Mouse (Mus musculus) mature B cell (primary cell): ENCODE results near the gene Lgi1.

ENCODE experiments used
- in situ Hi-C: fragments of 300-500 bp; cut with MboI; formaldehyde crosslinking; loops from 2 replicates; pipeline ENCODE4 v1.14.3; 2019

The Lgi1 gene

DNA sequence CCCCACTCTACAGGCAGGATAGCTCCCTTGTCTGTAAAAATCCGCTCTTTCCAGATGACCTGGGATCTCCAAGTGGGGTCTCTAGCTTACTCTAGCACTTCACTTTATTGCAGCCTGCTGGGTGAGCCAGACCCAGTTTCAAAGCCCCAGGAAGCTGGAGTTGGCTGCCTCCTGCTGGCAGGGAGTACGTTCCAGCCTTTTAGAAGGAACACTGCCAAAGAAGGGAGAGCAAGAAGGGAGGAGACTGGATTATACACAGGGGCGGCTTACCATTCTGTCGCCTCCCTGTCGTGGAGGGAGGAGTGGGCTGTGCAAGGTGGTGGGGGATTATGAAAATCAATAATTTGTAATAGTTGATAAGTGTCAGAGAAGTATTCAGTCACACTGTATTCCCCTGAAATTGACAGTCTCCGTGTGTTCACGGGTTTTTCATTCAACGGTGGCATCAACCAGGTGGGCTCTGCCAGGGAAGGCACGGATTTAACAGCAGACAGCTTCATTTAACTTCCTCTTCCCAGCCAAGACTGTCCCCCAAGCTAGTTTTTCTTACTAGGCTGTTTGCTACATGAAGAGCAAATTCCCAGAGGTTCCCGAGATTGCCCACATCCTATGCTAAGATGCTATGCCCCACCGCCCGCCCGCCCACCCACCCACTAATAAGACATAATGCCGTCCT lies 369 bp upstream of the Lgi1 start:
- in situ Hi-C loops = no loop called here

DNA sequence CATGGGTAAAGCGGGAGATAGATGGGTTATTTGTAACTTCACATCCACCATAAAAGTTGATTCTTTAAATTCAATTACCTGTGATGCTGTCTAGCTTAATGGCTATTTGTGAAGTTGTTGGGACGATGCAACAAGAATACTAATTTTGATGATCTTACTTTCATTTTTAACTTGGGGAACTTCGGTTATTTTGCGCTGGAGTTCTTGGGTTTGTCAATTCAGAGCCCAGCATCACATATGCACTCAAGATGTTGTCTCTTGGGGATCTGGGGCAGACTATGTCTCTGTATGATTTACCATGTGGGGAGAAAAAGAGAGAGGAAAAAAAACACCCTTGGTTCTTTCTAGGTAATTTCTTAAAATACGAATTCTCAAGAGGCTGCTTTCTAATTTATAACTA lies 1.4 kb downstream of the Lgi1 start:
- in situ Hi-C loops = no loop called here

DNA sequence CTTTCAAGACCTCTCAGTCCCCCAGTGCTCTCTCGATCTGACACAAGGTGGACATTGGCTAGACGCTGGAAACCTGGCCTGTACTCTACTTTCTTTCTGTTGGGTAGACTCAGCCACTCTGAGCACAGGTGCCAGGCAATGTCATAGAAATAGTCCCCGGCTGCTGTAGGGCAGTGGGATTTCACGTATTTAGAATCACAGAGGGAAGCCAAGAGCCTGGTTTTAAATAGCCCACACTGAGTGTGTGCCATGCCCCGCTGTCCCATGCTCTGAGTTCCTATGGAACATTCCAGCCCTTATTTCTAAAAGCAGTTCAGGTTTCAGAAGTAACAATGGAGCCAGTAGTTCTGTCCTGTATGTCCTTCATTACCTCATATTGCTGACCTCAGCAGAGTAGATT lies 3.1 kb downstream of the Lgi1 start:
- in situ Hi-C loops = no loop called here

DNA sequence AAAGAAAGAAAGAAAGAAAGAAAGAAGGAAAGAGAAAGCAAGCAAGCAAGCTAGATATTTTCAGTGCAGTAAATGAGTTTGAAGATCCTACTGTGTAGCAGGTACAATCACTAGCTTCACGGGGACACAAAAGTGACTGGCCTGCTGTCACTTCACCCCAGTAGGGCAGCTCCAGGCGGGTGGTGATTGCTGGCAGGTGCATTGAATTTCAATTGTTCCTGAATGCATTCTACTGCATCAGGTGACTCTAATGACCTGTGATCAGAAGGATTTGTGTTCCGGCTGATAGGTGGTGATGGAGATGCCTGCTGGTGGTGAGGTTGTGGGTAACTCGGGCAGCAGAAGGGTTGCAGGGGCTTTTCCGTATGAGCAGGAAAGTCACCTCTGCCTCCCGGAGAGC lies 6.7 kb downstream of the Lgi1 start:
- in situ Hi-C loops = no loop called here

DNA sequence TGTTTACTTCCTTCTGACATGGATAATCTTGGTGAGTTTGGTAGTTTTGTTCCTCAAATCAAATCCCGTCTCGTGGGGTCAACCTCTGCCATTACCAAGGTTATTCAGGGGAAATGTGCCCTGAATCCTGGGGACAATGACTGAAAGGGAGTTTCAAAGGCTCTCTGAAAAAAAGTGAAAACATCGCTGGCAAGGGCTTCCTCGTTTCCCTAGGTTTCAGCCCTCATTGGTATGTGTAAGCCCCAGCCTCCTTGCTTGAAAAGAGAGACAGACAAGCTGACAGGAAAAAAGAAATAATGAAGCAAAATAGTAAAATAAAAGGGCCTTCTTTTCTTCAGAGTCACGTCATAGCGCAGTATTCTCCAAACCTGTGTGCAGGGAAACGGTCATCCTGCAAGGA lies 9.5 kb downstream of the Lgi1 start:
- in situ Hi-C loops = no loop called here

DNA sequence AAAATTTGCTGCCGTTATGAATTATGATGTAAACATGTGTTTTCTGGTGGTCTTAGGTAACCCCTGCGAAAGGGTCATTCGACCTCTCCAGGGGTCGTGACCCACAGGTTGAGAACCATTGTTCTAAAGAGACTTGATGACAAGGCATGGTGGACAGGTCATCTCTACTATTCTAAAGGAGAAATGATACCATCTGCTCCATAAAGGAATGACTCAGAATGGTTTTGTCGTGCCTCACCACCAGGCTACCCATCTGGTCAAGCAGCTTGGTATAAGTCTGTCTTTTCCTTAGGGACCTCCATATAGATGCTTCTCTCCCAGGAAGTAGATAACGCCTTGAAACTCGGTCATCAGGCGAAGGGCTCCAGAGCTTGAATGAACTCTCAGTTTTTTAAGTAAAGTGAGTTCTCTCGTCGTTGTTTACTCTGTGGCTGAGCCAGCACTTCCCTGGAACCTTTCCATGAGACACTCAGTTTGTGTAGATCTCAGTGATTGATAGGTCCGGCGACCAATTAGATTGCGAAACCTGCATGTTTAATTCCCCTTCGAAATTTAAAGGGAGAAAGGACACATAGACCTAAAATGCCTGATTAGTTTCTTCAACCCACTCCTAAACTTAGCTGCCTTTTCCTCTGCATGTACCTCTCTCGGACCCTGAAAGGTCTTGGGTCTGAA lies 10.5 kb downstream of the Lgi1 start:
- in situ Hi-C loops = no loop called here

DNA sequence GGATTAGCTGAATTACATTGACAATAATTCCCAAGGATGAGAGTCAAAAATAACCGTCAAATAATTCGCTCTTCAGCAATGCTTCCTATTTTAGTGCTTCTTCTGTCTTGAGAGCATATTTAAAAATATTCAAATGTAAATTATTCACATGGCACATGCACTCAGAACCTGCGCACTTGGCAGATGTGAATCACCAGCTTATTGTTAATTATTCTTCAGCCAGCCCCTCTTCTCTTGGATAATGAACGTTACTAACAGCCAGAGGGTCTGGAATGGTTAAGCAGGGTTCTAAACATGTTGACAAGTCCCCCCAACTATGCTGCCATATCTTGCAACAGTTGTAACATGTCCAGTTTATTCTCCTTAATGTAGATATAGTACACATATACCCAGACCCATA lies 11.9 kb downstream of the Lgi1 start:
- in situ Hi-C loops = no loop called here

DNA sequence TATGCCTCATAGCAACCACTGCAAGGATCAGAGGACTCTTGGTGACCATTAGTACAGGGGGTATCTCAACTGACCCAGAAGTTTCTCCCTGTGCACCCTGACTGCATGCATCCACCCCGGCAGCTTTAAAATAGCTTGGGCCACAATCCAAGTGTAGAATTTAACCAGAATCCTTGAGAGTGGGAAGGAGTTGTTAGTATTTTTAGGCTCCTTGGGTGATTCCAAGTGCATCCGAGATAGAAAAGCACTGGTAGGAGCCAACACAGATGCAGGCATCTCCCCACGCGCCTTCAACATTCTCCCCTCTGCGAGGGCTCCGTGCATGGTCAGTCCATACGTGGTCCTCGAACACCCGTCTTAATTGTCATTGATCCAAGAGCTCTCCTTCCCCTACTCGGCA lies 15.9 kb downstream of the Lgi1 start:
- in situ Hi-C loops = no loop called here

DNA sequence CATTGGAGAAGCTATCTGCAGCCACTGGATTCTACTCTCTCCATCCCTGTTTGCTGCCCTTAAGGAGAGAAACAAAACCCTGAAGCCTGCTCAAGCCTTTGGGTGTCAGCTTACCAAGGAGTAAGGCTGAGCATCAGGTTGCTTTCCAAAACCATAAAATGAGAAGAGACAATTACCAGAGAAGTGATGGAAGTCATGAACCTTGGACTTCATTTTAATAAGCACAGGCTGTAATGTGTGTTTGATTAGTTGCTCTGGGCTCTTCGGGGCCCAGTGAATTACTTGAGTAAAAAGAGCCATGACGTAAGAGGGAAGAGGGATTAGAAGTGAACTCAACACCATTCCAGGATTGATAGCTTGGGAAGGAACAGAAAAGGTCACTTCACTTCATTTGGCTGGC lies 18.1 kb downstream of the Lgi1 start:
- in situ Hi-C loops = no loop called here

DNA sequence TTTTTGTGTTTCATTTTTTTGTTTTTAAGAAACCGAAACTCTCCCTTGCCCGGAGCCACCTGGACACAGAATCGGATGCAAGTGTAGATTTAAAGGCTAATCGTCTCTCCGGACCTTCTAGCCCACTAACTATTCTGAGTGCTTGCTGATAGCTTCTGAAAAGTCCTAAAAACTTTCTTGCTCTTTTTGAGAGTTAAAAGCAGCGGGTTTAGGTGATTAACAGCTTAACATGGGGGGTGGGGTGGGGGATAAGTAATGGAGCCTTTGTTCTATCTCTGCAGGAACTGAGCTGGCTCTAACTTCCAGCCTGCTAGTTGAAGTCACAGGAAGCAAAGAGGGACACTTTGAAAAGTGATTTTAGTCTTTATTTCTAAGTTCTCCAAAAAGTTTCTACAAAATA lies 24.2 kb downstream of the Lgi1 start:
- in situ Hi-C loops = no loop called here

DNA sequence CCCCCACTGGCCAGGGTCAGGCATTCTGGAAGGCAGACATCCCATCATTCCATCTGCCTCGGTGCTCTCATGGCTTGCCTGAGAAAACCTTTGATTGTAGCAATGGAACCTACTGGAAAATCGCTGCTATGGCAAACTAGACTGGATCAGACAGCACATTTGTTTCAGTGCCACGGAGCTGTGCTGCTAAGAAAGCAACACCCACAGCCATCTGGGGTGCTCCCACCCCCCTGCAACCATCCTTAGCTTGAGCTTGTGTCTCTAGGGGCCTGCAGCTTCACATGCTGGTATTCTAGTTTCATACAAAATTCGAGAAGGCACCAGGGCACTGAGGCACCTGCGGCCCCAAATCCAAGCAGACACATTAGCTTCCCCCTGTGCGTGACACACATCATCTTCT lies 27.1 kb downstream of the Lgi1 start:
- in situ Hi-C loops = no loop called here

DNA sequence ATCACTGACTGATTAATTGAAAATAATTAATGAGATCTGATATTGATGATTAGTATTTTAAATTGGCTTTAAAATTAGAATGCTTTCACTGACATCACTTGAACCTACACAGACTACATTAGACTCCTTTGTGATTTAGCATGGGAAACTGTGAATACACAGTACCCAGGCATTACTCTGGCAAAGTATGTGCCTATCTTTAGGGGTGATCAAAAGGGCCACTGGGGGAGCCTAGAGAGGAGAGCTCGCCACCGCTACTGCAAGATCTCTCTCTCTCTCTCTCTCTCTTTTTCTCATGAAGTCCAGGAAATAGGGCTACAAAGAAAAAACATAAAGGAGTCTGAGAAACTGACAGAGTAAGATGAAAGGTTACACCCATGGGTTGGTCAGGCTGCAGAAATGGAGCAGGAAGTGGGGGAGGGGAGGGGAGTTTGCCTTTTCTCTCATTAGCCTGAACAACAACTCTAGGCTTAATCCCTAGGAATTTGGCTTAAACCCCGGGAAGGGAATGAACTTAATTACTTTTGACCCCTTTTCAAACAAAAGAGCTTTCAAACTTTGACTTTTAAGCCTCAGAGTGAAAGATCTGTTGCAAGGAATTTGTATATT lies 33.8 kb downstream of the Lgi1 start:
- in situ Hi-C loops = no loop called here

DNA sequence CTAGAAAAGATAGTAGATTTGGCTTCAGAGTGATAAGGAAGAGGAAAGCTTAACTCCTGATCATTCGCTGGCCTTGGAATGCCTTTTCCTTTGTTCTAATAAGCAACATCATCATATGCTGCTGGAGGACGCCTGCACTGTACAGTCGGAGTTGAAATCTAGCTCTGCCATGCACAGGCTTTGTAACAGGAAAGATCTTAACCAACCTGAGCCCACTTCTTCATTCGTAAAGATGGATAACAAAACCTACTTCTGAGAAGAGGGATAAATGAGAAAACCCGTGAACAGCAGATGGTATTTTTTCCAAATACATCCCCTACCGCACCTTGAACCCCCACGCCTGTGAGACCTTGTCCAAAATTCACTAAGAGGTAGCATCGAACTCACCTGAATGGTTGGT lies 43.8 kb downstream of the Lgi1 start:
- in situ Hi-C loops = no loop called here

DNA sequence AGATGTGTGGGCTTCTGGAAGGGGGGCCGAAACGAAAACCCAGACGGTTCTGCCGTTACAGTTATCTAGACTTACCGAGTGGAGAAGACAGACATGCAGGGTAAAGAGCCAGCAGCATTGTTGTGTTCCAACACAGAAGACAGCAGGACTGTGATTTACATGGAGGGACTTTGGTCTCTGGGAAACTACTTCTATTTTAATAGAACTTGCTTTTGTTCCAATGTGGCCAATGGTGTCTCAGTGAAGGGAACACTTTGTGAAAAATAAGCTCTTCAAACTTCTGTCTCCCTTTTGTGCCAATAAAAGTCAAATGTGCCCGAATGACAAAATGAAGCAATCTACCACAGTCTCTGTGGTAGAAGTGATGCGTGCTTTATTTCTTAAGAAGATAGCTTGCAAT lies 50.8 kb downstream of the Lgi1 start:
- in situ Hi-C loops = no loop called here

DNA sequence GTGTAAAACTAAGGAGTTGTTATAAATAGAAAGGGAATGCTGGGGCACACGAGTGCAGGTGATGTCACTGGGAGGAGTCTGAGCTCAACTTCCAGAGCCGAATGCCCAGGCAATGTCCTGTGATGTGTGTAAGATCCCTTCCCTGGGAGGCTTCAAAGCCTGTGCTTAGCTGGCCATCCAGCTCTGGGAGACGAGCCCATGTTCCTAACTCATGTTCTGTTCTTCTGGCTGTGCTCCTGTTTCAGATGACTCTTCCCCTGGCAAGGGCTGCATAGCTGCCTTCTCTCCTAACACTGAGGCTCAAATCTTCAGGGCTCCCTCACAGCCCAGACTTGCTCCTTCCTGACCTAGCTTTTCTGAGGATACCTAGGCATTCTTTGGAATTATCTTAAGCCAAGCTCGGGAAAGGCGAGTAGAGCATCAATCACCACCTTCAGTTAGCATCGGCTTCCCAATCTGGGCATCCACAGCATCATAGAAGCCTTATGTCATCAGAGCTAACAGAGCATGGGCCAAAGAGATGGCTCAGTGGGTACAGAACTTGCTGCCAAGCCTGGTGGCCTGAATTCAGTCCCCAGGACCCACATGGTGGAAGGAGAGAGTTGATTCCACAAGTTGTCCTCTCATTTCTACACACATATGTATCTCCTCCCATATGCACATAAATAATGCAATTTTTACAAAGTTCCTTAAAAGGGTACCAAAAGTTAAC lies 52.4 kb downstream of the Lgi1 start:
- in situ Hi-C loops = no loop called here

DNA sequence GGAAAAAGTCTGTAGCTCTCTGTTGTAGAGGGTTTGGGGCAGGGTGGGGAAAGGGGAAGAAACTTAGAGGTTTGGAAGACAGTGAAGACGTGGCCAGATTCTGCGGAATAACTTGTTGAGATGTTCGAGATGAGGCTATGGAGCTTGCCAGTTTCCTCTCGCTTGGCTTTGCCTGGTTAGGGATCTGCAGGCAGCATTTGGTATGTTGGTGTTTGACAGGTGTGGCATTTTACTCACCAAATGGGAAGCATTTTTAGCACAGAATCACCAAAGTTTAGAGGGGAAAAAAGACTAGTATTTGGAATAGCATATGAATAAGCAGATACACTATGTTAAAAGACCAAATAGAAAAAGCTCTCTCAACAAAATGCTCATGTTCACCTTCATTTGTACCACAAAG lies 54.0 kb downstream of the Lgi1 start:
- in situ Hi-C loops = no loop called here

DNA sequence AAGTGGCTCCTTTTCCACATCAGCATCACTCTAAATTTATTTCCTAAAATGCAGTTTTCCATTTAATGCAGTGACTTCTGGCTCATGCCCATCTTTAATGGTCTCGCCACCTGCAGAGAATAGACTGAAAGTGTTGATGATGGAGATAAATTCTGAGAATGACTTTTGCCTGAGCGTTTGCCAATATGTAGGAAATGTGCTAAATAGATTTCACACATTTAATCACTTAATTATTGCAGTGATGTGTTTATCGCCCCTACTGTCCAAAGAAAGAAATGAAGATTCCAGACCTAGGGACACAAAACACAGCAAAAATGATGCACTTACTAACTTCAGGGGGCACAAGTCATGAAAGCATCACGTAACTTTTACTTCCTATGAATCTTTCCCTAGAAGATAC lies 54.8 kb downstream of the Lgi1 start:
- in situ Hi-C loops = no loop called here

DNA sequence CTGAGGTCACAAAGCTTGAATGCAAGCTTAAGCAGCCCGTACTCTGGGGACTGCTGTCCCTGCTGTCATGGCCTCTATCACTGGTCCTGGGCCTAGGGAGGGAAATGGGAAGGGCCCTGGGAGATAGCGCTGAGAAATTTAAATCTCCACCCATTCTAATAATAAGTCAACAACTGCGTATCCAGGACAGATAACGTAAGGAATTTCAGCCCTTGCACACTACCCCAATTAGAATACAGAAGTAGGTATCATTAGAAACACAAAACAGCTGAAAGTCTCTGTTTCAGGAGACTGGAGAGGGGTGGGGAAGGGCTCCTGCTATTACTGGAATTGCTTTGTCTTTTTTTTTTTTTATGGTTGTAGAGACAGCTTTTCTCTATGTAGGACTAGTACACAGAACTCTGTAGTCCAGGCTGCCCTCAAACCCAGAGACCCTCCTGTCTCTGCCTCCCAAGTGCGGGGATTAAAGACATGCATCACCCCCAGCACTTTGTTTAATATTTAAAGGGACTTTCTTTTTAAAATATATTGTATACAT lies 56.4 kb downstream of the Lgi1 start:
- in situ Hi-C loops = no loop called here

DNA sequence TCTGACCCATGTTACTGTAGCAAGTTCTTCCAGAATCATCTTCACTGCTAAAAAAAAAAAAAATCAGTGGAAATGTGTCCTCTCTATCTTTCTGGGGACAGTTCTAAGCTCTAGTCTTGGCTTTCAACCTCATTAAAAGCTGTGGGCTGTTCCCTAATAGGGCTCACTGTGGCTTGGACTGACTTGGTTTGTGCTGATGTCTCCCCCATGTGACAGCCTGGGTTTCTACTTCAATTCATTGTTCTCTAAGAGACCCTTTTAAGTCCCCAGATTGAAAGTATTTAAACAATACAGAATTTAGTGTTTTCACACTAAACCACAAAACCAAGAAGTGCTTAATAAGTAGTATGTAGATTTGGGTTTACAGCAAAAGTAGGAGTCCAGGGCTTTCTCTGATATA lies 59.4 kb downstream of the Lgi1 start:
- in situ Hi-C loops = no loop called here

DNA sequence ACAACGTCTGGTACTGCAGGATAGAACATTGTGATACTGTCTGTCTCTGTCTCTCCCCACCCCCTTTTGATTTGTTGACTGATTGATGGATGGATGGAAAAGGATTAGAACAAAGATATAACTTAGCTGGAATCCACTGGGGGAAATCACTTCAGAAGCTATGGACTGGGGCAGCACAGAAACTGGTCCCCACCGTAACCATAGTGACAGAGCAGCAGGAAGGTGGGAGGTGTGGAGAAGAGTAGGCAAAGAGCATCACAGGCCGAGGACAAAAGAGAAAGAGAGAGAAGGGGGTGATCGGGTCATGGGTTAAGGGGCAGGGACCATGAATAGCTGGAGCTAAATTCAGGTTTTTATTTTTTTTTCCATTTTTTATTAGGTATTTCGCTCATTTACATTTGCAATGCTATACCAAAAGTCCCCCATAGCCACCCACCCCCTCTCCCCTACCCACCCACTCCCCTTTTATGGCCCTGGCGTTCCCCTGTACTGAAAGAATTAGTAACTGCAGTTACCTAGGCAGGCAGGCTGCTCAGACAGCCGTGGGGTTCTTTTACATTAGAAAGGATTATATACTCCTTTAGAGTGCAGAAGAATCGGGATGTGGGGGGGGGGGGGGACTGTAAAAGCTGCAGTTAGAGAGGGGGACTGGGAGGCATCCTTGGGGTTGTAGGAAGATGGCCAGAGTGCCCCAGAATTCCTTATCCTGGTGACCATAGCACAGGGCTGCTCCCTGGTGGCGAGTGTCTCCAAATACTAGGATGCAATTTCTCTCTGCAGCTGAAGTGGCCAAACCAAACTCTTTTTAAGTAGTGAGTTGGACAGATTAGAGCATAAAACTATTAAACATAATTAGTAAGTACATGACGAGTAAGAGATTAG lies 60.1 kb downstream of the Lgi1 start:
- in situ Hi-C loops = no loop called here

DNA sequence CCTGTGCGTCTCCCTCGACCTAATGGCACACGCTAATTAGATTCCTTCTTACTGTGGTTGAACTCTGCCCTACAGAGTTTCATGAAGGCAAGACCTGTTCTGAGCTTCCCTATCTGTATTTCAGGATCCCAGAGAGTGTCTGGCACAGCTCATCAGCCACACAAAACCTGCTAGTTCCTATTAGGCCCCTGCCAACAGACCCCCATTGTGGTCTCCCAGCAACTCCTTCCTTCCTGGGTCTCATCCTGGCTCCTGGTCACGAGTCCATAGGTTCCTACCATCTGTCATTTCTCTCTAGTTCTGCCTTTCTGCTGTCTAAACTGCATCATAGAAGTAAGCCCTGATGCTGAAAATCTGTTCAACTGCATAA lies 60.7 kb downstream of the Lgi1 start:
- in situ Hi-C loops = no loop called here

DNA sequence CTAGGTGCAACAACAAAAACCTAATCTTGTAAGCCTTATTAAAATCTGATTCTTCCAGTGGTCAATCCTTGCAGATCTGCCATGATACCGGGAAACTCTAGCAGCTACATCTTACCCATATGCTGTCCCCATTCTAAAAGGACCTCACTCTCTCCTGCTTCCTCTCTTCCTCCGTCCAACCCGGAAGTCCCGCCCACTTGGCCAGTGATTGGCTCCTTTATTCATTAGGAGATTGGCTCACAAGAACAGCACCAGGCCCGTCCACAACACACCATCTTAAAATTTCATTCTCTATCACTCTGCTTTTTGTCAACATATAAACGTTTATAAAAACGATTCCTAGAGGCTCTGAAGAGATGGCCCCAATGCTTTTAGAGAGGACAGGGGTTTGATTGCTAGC lies 61.5 kb downstream of the Lgi1 start:
- in situ Hi-C loops = no loop called here
